Mouse (Mus musculus): ENCODE measurements around the gene St3gal4.

St3gal4 gene

DNA sequence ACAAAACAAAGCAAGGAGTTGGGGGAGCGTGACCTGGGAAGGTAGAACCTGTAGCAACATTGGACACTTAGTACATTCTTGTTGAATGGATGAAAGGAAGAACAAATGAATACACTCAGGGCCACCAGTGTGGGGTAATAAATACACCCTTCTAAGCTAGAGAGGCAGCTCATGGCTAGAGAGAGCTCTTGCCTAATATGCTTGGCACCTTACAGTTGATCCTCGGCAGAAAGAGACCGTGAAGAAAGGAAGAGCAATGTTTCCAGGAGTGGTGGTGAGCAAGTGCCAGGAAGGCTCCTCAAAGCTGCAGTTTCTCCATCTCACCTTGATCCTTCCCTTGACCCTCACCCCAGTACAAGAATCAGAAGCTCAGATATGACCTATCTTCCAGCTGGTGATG is 9.5 kb upstream of the St3gal4 start:
- DNase-seq (ENCODE audit: low spot score) = no peak

GRCm38 (mm10) chr9:35127561-35127960 is 8.5 kb upstream of the St3gal4 start:
- no peak for DNase-seq (ENCODE audit: low spot score)

DNA sequence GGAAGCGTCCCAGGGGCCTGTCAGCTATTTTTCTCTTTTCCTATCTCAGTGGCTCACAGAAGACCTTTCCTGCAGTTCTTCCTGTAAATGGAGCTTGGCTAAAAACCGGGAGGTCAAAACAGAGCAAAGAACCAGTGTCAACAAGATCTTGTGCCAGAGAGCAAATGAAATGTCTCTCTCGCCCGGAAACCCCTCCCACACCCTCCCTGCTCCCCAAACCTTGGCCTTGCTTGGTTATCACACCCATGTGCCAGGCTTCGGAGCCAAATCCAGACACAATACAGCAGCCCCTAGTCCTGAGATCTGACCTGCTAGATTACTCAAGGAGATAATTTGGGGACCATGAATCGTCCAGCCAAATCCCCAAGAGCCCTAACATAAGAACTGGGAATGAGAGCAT is 8.1 kb upstream of the St3gal4 start:
- no peak for DNase-seq (ENCODE audit: low spot score)

DNA sequence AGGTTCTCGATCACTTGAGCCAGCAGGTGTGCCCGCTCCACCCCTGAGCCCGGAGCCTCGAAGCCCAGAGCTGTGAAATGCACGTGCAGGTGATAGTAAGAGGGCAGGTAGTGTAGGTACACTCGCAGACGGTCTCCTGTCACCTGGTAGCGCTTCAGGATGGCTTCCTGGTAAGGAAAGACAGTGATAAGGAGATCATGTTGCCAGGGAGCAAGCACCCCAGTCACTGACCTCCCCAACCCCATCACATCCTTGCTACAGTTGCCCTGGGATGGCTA is 5.5 kb upstream of the St3gal4 start:
- DNase-seq (ENCODE audit: low spot score) = no peak

- DNase-seq (ENCODE audit: low spot score) = no peak
These were observed 5.0 kb upstream of the St3gal4 start for GRCm38 (mm10) chr9:35123804-35124677.

DNA sequence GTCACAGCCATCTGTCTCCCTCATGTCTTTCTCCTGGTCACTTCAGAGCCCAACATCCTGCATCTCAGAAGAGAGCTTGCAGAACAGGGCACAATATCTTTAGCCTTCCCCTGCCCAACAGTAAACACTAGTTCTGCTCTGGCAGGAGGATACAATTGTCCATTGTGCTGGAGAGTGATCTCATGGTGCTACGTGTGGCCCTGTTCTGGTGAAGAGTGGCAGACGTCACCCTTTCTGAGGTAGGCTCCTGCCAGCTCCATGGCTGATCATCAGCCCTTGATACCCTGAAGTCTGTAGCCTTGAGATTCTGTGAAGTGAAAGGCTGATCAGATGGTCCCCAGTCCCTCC is 4.4 kb upstream of the St3gal4 start:
- DNase-seq (ENCODE audit: low spot score) = no peak

- DNase-seq (ENCODE audit: low spot score) = no peak
These were observed 3.6 kb upstream of the St3gal4 start for GRCm38 (mm10) chr9:35122551-35123266.

GRCm38 (mm10) chr9:35118563-35118962 is 505 bp downstream of the St3gal4 start:
- no peak for DNase-seq (ENCODE audit: low spot score)

DNA sequence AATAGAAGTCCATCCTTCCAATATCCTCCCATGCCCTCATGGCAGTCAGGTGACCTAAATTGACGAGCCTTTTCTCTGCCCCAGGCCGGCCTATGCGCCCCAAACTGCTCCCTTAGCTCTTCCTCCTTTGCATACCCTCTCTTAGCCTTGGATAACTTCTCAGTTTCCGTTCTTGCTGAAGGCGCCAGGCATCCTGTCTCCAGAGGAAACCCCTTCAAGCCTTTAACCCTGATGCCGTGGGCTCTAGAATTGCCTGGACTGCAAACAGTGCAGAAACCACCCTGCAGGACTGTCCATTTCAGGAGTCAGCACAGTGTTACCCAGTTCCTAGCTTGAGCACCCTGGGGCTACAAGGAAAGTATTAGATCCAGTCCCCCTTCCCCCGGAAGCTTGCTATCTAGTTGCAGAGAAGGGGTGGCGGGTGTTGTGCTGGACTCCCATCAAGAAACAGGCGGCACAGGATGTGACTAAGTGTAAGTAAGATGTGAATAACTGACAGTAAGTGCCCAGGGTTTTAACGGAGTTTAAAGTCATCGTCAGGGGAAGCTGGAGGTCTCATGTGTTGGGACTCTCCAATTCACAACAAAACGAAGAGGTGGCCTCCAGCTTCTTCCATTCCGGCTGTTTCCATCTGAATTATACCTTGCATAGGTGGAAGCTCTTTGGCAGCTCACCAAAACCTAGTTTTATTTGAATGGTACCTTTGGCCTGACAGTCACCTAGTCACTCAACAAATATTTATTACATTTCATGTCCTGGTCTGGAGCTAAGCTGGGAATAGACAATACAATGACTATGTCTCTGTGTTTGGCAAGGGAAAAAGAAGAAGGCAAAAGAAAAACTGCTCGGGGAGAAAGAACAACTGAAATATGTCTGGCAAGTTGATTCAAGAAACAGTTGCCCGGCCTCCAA is 1.4 kb downstream of the St3gal4 start:
- DNase-seq (ENCODE audit: low spot score) = no peak

DNA sequence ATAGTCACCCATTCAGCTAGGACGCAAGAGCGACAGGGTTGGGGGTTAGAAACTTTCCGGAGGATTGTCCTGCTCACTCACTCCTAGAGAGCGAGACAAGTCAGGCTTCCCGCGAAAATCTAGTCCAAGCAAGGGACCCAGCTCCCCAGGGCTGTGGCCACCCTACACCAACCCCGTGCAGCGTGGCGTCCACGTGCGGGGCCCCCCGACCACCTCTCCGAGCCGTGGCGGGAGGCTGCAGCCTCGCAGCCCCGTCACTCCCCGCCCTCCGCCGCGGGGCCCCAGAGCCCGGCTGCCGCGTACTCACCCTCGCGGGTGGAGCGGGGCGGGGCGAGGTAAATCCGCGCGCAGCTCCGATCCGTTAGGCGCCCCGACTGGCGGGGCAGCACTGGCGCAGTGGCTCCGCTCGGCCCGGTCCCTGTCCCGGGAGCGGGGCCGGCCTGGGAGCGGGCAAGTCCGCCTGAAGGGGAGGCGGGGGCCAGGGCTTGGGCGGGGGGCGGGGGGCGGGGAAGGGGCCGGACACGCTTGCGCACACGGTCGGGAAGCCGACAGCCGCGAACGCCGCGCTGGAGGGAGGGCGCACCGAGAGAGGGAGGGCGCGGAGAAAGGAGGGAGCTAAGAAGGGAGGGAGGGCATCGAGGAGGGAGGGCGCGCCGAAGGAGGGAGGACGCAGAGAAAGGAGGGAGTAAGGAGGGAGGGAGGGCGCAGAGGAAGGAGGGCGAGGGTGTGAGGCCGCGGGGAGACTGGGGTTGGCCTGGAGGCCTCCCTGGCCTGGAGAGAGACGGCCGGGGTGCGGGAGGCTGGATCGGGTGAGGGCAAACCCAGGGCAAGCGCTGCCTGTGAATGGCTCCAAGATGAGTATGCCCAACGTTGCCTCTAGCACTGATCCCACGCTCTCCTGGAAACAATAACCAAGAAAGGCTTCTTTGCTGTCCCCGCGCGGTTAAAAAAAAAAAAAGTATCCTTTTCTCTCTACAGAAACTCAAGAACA is 2.4 kb downstream of the St3gal4 start:
- peak; percentile 84 for DNase-seq (ENCODE audit: low spot score)

DNA sequence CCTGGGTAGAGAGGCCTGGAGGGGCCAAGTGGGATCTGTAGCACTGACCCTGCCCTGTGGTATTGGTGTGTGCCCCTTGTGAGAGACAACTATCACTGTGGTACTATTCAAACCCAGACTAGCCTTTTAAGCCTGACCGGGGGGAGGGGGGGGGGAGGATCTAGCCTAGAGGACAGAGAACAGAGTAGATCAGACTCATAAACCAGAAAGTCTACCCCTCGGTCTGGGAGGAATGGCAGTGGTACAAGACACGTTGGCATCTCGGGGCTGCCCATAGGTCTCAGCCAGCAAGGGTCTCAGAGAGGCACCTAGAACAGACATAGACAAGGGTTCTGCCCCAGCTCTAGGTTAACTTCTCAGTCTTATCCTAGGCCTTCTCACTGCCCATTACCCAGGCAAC is 3.3 kb downstream of the St3gal4 start:
- no peak for DNase-seq (ENCODE audit: low spot score)

- no peak for DNase-seq (ENCODE audit: low spot score)
These were observed 3.8 kb downstream of the St3gal4 start for GRCm38 (mm10) chr9:35115299-35115698.

- DNase-seq (ENCODE audit: low spot score) = no peak
These were observed 4.8 kb downstream of the St3gal4 start for GRCm38 (mm10) chr9:35114234-35114633.

DNA sequence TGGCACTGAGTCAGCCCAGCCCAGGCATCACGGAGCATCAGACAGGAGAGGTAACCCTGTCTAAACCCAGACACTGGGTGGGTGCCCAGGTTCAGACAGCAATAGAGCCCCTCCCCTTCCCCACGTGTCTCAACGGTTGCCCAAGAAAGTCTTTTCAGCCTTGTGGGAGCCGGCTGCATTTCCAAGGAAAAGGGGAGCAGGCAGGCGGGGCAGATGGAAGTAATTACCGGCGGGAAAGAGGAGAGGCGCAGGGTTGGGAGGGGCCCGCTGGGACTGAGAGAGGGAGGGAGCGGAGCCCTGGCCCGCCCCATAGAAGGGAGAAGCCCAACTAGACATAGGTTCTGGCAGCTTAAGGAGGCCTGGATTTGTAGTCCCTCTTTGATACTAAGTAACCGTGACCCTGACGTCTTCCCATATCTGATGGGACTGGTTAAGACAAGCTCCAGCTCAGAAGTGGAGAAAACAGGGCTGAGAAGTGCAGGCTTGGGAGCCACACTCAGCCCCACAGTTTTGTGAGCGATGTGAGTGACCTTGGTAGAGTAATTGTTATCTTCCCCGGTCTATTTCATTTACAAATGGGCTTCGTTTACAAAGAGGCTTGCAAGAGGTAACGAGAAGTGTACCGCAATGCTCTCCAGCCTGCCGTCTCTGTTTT is 7.0 kb downstream of the St3gal4 start:
- DNase-seq (ENCODE audit: low spot score) = peak; percentile 80

DNA sequence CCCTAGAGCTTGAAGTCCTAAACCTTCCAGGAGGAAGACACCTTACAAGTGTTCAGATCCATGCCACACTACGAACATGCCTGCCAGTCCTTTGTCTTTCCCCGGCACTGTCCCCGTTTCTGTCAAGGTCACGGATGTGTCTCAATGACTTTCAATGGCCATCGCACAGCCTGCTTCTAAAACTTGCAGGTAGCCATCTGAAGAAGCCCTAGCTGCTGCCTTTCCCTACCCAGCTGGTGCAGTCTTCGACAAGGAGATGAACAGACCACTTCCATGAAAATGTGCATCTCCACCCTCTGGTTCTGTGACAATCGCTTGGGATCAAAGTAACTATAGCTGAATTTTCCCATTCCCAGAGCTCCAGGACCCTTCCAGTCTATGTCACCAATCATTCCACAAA is 7.6 kb downstream of the St3gal4 start:
- no peak for DNase-seq (ENCODE audit: low spot score)

DNA sequence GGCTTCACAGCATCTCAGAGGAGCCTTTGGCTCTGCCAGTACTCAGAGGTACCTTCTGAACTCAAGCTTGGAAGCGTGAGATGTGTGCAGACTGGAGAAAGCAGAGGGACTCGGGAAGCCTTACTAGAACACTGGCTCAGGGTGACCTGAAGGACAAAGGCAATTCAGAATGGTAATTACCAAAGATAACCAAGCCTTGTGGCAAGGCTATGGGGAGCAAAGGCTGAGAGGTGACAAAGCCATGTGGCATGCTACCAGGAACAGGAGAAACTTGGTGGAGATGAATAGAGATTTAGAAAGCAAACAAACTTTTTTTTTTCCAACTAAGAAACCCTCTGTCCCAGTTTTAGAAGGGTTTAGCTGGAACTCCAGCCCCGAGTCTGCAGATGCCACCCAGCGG is 8.5 kb downstream of the St3gal4 start:
- no peak for DNase-seq (ENCODE audit: low spot score)

DNA sequence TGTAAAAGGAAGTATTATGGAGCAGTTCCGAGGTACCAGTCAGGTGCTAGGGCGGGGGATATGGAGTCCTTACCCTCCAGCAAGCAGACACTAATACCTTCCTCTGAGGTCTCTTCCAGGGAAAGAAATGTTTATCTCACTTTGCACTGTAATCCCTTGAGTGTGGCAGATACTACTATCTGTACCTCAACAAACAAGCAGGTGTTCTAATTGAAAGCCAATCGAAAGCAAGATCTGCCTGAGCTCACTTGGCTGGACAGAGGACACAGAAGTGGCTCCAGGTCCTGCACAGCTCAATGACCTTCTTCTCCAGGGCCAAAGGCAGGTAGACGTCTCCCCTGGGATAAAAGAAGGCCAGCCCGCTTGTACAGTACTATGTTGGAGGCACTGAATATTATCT is 9.0 kb downstream of the St3gal4 start:
- DNase-seq (ENCODE audit: low spot score) = no peak

DNA sequence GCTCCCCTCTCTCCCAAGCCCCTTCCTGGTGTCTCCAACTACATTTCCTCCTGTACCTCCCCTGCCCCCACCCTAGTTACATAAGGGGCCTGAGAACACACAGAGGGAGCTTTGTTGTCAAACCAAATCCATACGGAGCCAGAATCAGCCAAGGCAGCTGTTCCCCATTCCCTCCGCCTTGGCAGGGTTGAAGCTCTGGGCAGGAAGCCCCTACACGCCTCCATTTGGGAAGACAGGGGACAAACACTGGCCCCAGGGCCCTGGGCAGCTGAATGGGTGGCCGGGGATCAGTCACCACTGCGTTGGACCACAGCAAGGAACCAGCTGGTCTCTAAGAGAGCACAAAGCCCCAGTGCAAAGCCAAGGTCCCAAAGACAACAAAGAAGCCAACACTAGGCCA is 10.2 kb downstream of the St3gal4 start:
- DNase-seq (ENCODE audit: low spot score) = peak; percentile 46

DNA sequence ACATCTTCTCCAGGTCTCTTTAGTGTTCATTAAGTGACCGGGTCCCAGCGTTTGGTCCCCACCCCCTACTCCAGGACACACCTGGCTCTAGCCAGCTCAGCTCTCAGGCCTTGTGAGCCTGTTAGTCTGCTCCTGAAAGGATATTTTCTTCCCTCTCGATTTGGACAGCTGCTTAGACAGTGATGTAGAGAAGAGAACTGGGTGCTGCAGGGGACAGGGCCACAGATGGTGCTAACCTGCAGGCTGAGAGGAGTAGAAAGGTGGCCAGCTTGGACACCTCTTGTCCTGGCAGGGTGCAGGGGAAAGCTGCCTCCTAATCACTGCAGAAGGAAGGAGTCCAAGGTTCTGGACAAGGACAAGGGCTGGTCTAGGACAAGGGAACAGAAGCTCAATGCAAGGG is 11.0 kb downstream of the St3gal4 start:
- DNase-seq (ENCODE audit: low spot score) = peak; percentile 37

GRCm38 (mm10) chr9:35107396-35107795 is 11.7 kb downstream of the St3gal4 start:
- peak; percentile 39 for DNase-seq (ENCODE audit: low spot score)

All from testis, postnatal 10 days (tissue).